Mouse (Mus musculus) bone marrow macrophage, adult 2 months (primary cell): Measurements from ENCODE around the gene Clec12b. TPM values are rescaled to one million over a fixed set of nuclear protein-coding genes. Genes with fewer than 3 reads are reported as not detected.

Source experiments
- H3K27ac ChIP-seq: 2 replicates; pipeline ENCODE4 v1.5.1; 2012; ENCODE audit warnings: low read depth, low read length; ENCODE audit not compliant: insufficient read depth
- H3K4me1 ChIP-seq: 2 replicates; pipeline ENCODE4 v1.6.1; 2012; ENCODE audit warnings: low read length; ENCODE audit not compliant: control insufficient read depth, insufficient read depth
- H3K4me3 ChIP-seq: 2 replicates; pipeline ENCODE4 v1.5.1; 2012; ENCODE audit warnings: mild to moderate bottlenecking, low read length, moderate library complexity; ENCODE audit not compliant: insufficient read depth
- CTCF ChIP-seq: IDR thresholded peaks from 2 replicates; pipeline ENCODE4 v1.5.1; 2012; ENCODE audit warnings: low read depth, mild to moderate bottlenecking, low read length, moderate library complexity
- POLR2A ChIP-seq: IDR thresholded peaks from 2 replicates; pipeline ENCODE4 v1.6.1; 2012; ENCODE audit warnings: mild to moderate bottlenecking, low read depth, low read length, borderline replicate concordance
- polyA plus RNA-seq: library from polyadenylated mRNA; stranded (reverse); fragments of >200 nt; gene quantifications from 2 replicates; pipeline ENCODE4 v1.2.4, GENCODE M21; 2012; ENCODE audit not compliant: missing spikeins, insufficient read depth, insufficient read length

Gene Clec12b
- polyA plus RNA-seq, 1 experiment, result not detected

DNA sequence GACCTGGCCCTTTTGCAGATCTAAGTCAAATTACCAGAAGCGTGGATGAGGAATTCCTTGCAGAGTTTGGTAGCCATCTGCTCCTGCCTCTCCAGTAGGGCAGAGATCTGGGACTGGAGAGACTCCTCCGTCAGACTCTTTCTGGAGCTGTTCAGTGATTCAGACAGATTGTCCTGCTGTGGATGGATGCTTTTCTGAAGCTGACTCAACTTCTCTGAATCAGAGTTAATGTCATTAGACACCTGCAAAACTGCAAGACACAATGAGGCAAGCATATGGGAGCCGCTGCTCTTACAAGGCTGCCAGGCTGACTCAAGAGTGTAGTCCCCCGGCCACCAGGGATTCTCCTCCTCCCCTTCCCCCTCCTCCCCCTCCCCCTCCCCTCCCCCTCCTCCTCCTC lies 5.2 kb downstream of the Clec12b start:
- TF ChIP-seq CTCF (no peak), POLR2A (no peak)
- Histone ChIP-seq H3K4me1 (no peaks in the 10 kb centered on the region), H3K4me3 (no peak overlapping the region), H3K27ac (no peak overlapping the region)

DNA sequence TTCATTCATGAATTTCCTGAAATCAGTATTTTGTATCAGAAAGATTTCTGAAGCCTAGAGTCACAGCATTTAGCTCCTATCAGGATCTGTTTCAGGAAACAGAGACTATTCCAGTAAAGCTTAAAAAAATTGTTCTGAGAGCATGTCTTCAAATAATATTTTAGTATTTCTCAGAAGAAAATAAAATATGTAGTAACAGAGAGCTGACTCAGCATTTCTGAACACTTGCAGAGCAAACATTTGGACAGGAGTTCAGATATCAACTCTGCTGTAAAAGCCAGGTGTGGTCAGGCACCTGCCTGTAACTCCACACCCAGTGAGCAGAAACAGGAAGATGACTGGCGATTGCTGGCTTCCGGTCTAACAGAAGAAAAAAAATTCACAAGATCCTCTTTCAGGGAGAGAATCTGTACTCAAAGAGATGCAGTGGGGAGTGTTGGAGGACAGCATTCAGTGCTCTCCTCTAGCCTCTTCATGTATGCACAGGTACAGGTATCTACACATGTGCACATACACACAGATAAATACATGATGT lies 10.7 kb downstream of the Clec12b start:
- no peak overlapping the region for H3K4me3 ChIP-seq
- peaks cover 8% of the 10 kb centered on the region for H3K4me1 ChIP-seq
- TF ChIP-seq CTCF (no peak), POLR2A (no peak)
- H3K27ac ChIP-seq, result no peak overlapping the region

DNA sequence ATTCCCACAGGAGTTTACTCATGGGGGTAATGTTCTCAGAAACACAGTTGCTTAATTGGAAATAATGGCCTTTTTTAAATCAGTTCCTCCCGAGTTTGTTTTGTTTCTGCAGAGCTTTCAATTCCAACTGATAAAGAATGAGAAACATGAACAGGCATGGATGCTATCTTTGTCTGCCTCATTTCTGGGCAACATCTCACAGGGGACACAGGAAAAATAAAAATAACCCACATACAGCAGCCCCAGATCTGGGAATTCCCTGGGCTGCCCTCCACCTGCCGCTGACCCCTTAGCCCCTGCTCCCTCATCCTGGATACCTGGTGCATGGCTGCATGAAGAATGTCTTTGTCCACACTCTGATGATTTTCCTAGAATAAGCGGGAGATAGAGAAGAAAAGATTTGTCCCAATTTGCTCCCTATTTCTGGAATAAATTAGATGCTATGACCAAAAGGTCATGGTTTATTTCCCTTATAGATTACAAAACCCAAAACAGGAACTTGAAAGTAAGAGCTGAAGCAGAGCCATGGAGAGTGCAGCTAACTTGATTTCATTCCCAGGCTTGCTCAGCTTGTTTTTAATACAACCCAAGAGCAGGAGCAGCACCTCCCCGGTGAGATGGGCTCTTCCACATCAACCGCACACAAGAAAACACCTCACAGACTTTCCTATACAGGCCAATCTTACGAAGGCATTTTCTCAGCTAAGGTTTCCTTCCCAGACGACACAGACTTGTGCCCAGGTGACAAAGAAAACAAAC lies 16.1 kb downstream of the Clec12b start:
- no peak for TF ChIP-seq POLR2A
- no peak for TF ChIP-seq CTCF
- Histone ChIP-seq H3K4me1 (peaks cover 18% of the 10 kb centered on the region), H3K4me3 (no peak overlapping the region), H3K27ac (peak overlapping the region; percentile 35)

DNA sequence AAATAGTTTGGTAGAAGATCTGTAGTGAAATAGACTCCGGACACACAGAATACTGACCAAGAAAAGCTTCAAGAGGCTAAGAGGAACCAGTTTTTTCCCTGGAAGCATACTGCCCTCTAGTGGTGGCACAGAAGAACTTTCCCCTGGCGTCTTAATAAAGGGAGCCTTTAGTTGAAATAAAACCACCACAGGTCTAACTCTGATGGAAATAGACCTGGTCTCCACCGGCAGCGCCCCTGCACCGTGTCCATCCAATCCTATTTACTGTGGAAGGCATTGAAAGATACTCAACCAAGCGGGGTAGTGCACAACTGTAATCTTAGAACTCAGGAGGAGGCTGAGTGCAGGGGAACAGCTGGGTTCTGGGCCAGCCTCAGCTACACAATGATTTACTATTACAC lies 19.7 kb downstream of the Clec12b start:
- no peak overlapping the region for H3K4me3 ChIP-seq
- H3K4me1 ChIP-seq, result peaks cover 38% of the 10 kb centered on the region
- H3K27ac ChIP-seq, result no peak overlapping the region
- TF ChIP-seq CTCF, result peak; percentile 47
- no peak for TF ChIP-seq POLR2A

DNA sequence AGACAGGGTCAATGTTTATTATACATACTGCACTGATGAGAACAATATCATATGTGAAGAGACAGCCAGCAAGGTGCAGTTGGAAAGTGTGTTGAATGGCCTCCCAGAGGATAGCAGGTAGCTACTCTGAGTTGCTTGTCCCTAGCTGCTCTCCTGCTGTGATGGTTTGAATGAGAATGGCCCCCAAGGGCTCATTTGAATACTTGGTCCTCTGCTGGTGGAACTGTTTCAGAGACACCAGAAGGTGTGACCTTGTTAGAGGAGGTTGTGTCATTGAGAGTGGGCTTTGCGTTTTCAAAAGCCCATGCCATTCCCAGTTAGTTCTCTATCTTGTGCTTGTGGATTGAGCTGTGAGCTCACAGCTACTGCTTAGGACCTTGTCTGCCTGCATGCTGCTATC lies 21.7 kb downstream of the Clec12b start:
- peaks cover 34% of the 10 kb centered on the region for H3K4me1 ChIP-seq
- TF ChIP-seq CTCF, result no peak
- no peak for TF ChIP-seq POLR2A
- H3K27ac ChIP-seq, result peak overlapping the region; percentile 31
- H3K4me3 ChIP-seq, result no peak overlapping the region

DNA sequence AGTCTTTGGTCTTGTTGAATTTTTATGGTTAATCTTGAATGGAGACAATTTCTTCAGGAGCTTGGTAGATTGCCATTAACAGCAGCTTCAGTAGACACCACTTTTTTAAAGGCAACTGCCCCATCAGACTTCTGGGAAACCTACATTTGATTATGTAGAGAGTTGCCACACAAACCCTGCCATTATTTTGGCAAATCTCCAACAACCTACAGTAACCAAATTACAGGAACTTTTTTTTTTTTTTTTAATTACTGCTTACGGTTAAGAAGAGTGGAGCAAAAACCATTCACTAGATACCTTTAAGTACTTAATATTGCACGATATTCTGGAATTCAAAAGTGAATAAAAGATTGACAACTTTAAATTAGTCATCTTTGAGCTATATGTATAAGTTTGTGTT lies 26.2 kb downstream of the Clec12b start:
- no peak overlapping the region for H3K4me3 ChIP-seq
- no peak for TF ChIP-seq CTCF
- no peak for TF ChIP-seq POLR2A
- peaks cover 32% of the 10 kb centered on the region for H3K4me1 ChIP-seq
- no peak overlapping the region for H3K27ac ChIP-seq

DNA sequence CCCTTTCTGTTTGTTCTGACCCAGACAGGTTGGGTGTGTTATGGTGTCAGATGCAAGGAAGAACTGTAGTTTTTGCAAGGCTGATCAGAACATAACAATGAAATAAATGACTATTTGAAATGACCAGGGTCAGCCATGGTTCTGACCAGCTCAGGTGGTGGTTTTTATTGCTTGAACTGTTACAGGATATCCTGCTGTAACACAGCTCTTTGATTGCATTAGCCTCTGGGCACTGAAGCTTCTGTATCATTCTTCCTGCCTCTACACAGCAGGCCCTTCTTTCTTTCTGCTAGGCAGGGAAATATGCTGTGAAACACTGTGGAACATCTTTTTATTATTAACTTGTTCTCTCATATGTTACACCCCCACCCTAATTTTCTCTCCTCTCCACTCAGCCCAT lies 29.2 kb downstream of the Clec12b start:
- H3K27ac ChIP-seq, result no peak overlapping the region
- peaks cover 20% of the 10 kb centered on the region for H3K4me1 ChIP-seq
- TF ChIP-seq CTCF (no peak), POLR2A (no peak)
- no peak overlapping the region for H3K4me3 ChIP-seq

DNA sequence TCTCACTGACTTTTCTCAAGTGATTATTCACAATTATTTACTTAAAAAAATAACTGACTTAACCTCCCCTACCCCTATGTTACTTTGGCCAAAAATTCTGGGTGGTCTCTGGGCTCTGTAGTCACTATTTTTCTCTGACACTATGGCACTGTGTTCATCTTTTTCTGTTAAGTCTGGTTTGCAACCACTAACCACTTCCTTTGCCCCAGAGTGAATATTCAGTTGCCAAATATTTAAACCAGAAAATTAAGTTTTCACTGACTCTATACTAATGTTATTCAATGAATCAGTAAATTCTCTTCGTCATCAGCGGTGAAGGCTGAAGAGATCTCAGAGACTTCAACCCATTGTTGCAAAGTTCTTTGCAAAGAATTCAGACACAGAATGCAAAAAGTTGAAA lies 29.9 kb downstream of the Clec12b start:
- no peak overlapping the region for H3K27ac ChIP-seq
- peaks cover 14% of the 10 kb centered on the region for H3K4me1 ChIP-seq
- TF ChIP-seq POLR2A (no peak), CTCF (no peak)
- no peak overlapping the region for H3K4me3 ChIP-seq

DNA sequence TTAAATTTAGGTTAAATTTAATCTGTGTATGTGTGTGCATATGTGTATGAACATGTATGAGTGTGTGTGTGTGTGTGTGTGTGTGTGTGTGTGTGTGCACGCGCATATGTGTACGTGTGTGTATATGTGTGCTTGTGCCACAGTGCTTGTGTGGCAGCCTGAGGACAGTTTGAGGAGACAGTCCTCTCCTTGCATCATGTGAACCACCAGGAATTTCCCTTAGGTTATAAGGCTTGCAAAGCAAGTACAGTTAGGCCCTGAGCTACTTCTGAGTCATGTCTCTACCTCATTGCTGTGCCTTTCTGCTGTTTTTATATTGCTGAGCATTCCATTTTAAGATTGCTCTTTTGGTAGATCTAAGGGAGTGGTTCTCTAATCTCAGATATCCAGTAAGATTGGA lies 34.6 kb downstream of the Clec12b start:
- Histone ChIP-seq H3K4me1 (peaks cover 22% of the 10 kb centered on the region), H3K4me3 (peak overlapping the region; percentile 53), H3K27ac (peak overlapping the region; percentile 83)
- no peak for TF ChIP-seq POLR2A
- no peak for TF ChIP-seq CTCF

DNA sequence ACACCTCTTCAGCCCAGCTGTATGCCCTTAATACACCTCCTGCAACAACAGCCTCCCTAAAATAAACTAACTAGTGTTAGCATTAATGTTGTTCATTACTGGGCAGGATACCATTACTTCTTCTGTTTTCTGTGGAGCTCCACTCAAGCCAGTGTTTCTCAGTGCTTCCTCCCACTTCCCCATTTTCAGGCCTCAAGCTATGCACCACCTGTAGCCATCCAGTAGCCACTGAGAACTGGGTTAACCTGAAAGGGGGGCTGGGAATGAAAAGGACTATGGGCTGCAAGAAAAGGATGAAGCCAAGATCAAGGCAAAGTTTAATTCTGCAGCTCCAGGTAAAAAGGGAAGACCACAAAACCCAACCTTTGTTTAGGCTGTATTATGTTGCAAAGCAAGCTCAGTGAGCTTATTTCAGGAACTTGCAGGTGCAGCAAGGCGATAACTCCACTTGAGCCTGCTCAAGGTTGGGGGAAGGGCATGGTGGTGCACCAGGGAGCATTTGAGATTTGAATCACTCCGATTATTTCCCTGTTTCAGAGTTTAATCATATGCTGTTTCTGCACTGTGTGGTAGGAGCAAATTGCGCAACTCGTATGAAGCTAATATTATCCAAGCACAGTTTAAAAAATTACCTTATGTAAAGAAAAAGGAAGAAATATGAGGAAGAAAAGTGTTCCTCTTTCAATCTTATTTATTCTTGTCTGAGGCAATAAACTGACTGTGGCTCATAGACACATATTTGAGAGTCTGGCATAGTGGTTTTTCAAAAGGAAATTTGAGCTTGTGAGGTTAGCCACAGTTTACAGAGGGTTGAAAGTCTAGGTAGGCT lies 35.9 kb downstream of the Clec12b start:
- Histone ChIP-seq H3K4me3 (peak overlapping the region; percentile 55), H3K27ac (peak overlapping the region; percentile 99), H3K4me1 (peaks cover 20% of the 10 kb centered on the region)
- TF ChIP-seq CTCF (no peak), POLR2A (no peak)
